ENCODE assay signal across 23 mouse cellular contexts in the genomic region with DNA sequence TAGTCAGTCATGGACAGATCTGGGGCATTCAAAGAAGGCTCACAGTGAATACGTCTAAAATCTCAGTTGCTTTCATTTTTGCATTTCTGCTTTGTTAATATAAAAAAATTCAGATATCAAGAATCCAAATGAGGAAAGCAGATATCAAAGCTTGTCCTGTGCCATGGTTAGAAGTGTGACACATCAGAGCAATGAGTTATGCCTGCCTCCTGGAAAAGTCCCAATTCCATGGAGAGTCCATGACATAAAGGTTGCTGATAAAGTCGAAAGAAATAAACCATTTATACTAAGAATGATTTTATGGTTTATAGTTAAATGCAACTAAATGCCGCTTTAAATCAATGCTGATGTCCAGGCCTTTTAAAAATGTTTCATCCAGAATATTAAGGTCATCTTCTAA.
"Had no signal": no experiment of that assay in that cellular context is flagged by ENCODE, and none has a peak within 500 bp of the region (broad histone marks: within the 10 kb centered on the region; RNA-seq: fewer than 3 reads in every experiment).

No protein-coding gene starts in this region.

- H3K4me3 ChIP-seq: kidney, embryonic 15.5 days; limb, embryonic 10.5 days; limb, embryonic 13.5 days; liver, embryonic 12.5 days; liver, embryonic 15.5 days; midbrain, embryonic 12.5 days; midbrain, embryonic 15.5 days; neural tube, embryonic 12.5 days; neural tube, embryonic 15.5 days had no signal

- H3K4me2 ChIP-seq: kidney, embryonic 15.5 days; limb, embryonic 13.5 days; liver, embryonic 12.5 days; liver, embryonic 15.5 days; midbrain, embryonic 12.5 days; midbrain, embryonic 15.5 days; neural tube, embryonic 12.5 days; neural tube, embryonic 15.5 days had no signal

- DNase-seq: kidney, adult 8-10 months; kidney, postnatal 10 days; kidney, postnatal 36 days; layer of hippocampus, postnatal 36 days; liver; lung, adult 18-20 months; lung, postnatal 14 days; right cerebral cortex, postnatal 14 days; right cerebral cortex, postnatal 4 days; thymus, adult 2 months; thymus, postnatal 14 days; thymus, postnatal 4 days had no signal

- H3K4me1 ChIP-seq: kidney, embryonic 15.5 days; limb, embryonic 10.5 days; limb, embryonic 13.5 days; liver, embryonic 12.5 days; liver, embryonic 15.5 days; midbrain, embryonic 15.5 days; neural tube, embryonic 12.5 days; neural tube, embryonic 15.5 days had no signal

- H3K9ac ChIP-seq: kidney, embryonic 15.5 days; limb, embryonic 13.5 days; liver, embryonic 12.5 days; liver, embryonic 15.5 days; midbrain, embryonic 12.5 days; midbrain, embryonic 15.5 days; neural tube, embryonic 12.5 days; neural tube, embryonic 15.5 days had no signal

- H3K9me3 ChIP-seq: kidney, embryonic 15.5 days; limb, embryonic 10.5 days; limb, embryonic 13.5 days; liver, embryonic 12.5 days; liver, embryonic 15.5 days; midbrain, embryonic 12.5 days; midbrain, embryonic 15.5 days; neural tube, embryonic 12.5 days; neural tube, embryonic 15.5 days had no signal

- ATAC-seq: liver, embryonic 12.5 days had no signal

- H3K27me3 ChIP-seq: kidney, embryonic 15.5 days; limb, embryonic 13.5 days; liver, embryonic 12.5 days; liver, embryonic 15.5 days; midbrain, embryonic 12.5 days; midbrain, embryonic 15.5 days; neural tube, embryonic 12.5 days; neural tube, embryonic 15.5 days had no signal

- H3K36me3 ChIP-seq: kidney, embryonic 15.5 days; limb, embryonic 10.5 days; limb, embryonic 13.5 days; liver, embryonic 12.5 days; liver, embryonic 15.5 days; midbrain, embryonic 12.5 days; midbrain, embryonic 15.5 days; neural tube, embryonic 12.5 days; neural tube, embryonic 15.5 days had no signal

- H3K27ac ChIP-seq: kidney, embryonic 15.5 days; limb, embryonic 10.5 days; limb, embryonic 13.5 days; liver, embryonic 12.5 days; liver, embryonic 15.5 days; macrophage; midbrain, embryonic 12.5 days; midbrain, embryonic 15.5 days; neural tube, embryonic 12.5 days; neural tube, embryonic 15.5 days; stomach, postnatal 0 days had no signal
